Mouse (Mus musculus) thymus, postnatal 36 days (tissue): ENCODE results near the gene Gpr182.
A peak's percentile ranks its signal among the peaks of the same experiment; 100 is the strongest.
"Not testable (repeated sequence)": the region's sequence is repeated elsewhere in the genome, so short reads cannot be mapped to it uniquely, and the experiment has no call there.

Experiments used
- DNase-seq, 2 experiments: peaks; one replicate each; pipeline ENCODE4 v3.0.0; 2022; ENCODE audit warnings: mixed read lengths in 2 of 2

The Gpr182 gene

DNA sequence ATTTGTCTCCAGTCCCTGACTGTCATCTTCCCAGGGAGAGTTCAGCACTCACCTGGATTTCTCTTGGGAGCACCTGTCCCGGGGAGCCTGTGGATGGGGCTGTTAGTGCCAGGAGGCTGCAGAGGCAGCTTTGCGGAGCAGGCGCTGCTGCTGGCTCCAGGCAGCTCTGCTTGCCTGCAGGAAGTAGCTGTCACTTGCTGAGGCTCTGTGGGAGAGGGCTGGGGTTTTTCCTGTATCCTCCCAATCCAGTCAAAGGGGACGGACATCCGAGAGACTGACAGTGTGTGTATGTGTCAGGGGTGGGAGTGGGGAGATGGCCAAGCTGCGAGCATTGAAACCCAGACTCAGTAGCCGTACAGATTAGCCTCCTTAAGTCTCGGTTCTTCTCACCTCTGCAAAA, at the start of gene Gpr182:
Gene Gpr182, minus strand, starts transcription at position 185 of the 400 bp plus-strand sequence.
- DNase-seq, result no peak

DNA sequence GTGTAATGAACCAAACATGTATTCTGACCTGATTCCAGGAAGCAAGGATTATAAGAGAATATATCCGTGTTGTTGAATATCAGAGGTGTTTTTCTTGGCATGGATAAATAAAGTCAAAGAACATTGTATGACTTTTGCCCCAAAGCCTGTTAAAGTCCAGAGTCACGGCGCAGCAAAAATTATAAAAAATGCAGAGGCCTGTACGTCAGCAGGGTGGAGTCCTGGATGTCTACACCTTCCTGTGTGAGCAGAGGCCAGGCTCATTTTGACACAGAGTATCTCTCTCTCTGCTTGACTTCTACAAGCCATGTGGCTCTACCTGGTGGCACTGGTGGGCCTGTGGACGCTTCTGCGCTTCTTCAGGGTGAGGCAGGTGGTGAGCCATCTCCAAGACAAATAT, 49.4 kb upstream of the Gpr182 start, which contains the start of gene Rdh16:
Gene Rdh16, plus strand, starts transcription at position 262 of the 400 bp plus-strand sequence.
- DNase-seq, result no peak

- no peak for DNase-seq
Measured at GRCm38 (mm10) chr10:127799295-127799694, 47.8 kb upstream of the Gpr182 start.

GRCm38 (mm10) chr10:127785411-127785810, 33.9 kb upstream of the Gpr182 start:
- not testable (repeated sequence) for DNase-seq

DNA sequence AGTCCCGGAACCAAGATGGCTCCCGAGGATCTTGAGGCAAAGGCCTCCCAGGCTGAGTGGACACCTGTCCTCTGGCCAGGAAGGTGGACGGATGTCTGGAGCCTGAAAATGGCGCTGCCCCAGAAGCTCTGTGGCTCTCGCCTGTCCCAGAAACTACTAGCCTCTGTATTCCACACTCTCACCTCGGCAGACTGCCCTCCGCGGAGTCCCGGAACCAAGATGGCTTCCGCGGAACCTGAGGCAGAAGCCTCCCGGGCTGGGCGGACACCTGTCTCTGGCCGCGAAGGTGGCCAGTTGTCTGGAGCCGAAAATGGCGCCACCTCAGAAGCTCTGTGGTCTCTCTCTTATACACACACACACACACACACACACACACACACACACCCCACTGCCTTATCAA, 30.8 kb upstream of the Gpr182 start:
- DNase-seq, result not testable (repeated sequence)

- no peak for DNase-seq
Measured at GRCm38 (mm10) chr10:127776011-127776410, 24.5 kb upstream of the Gpr182 start, which contains the start of gene Rdh9. Gene Rdh9, plus strand, starts transcription at chr10:127776386.

DNA sequence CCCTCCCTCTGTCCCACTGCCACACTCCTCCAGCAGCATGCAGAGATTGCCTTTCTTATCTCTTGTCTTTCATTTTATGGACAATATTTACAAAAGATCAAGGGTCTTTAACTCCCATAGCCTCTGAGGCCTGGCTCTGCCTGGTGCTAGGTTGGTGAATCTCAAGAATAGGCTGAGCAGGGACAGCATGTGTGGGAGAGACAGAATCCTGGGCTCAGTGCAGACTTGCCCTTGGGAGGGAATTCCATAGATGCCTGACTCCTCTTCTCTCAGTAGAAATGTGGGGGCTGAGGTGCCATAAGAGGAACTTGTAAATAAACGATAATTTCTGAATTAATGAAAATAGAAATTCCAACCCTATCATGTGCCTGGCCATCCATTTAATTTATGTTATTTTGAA, 15.0 kb upstream of the Gpr182 start:
- no peak for DNase-seq

- DNase-seq, result no peak
Measured at GRCm38 (mm10) chr10:127763914-127764680, 12.6 kb upstream of the Gpr182 start.

DNA sequence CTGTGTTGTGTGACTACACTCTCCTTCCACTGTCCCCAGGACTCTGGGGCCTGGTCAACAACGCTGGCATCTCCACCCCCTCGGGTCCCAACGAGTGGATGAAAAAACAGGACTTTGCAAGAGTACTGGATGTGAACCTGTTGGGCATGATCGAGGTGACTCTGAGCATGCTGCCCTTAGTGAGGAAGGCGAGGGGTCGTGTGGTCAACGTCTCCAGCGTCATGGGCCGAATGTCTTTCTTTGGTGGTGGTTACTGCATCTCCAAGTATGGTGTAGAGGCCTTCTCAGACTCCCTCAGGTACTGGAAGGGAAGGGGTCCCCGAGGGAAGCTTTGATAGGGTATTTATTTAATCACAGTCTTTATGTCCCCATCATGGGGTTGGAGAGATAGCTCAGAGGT, 11.4 kb upstream of the Gpr182 start:
- DNase-seq, result not testable (repeated sequence)

GRCm38 (mm10) chr10:127759181-127760110, 7.9 kb upstream of the Gpr182 start, which contains the start of the genes Rdh1 and Rdh16f1:
Gene Rdh1, plus strand, starts transcription at chr10:127759721.
Gene Rdh16f1, plus strand, starts transcription at chr10:127759787.
- no peak for DNase-seq

DNA sequence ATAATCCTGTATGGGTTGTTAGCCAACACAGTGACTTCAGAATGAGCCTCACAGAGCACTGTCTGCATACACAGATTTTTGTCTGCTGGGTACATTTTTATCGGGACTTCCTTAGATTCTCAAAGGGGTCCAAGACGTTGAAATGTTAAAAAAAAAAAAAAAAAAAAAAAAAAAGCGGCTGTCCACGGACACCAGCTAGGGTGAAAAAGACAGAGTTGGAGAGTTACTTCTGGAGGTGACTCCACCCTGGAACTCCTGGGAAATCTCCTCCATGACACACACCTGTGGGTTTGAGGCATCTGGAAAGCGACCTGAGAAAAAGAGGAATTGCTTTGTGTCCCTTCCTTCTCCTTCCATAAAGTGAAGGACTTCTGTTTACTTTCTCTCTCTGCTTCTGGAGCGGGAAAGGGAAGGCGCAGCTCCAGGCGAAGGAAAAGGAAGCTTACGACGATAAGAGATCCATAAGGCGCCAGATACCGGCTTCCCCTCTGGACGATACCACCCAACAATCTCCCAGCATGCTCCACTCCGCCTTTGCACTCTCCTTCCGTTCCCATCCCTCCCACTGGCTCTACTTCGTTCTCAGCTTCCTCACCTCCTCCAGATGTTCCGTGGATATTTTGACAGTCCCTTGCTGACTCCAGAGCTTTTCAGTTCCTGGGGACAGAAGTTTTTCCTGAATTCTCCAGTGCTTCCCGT, 4.4 kb upstream of the Gpr182 start:
- DNase-seq, result no peak

GRCm38 (mm10) chr10:127755246-127755645, 3.7 kb upstream of the Gpr182 start:
- no peak for DNase-seq

GRCm38 (mm10) chr10:127754566-127755166, 3.1 kb upstream of the Gpr182 start:
- no peak for DNase-seq

DNA sequence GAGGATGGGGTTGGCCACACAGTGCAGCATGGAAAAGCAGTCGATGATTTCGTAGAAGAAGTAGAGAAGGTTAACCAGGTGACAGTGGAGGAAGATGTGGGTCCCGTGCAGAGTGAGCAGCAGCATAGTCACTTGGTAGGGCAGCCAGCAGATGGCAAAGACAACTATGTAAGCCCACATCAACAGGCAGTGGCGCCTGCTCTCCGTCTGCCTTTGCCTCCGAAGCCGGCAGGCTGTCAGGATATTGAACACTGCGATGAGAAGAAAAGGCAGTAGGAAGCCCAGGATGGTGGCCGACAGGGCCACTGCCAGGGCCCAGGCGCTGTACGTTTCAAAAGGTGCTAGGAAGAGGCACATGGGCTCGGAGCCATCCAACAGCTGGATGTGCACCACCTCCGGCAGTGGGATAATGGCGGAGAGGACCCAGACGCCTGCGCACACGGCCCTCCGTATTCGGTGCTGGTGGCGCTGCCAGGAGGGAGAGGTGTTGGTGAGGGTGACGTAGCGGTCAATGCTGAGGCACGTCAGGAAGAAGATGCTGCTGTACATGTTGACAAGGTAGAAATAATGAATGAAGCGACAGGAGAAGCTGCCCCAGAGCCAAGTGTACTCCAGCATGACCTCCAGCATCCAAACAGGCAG, 1.3 kb downstream of the Gpr182 start:
- DNase-seq, result no peak

DNA sequence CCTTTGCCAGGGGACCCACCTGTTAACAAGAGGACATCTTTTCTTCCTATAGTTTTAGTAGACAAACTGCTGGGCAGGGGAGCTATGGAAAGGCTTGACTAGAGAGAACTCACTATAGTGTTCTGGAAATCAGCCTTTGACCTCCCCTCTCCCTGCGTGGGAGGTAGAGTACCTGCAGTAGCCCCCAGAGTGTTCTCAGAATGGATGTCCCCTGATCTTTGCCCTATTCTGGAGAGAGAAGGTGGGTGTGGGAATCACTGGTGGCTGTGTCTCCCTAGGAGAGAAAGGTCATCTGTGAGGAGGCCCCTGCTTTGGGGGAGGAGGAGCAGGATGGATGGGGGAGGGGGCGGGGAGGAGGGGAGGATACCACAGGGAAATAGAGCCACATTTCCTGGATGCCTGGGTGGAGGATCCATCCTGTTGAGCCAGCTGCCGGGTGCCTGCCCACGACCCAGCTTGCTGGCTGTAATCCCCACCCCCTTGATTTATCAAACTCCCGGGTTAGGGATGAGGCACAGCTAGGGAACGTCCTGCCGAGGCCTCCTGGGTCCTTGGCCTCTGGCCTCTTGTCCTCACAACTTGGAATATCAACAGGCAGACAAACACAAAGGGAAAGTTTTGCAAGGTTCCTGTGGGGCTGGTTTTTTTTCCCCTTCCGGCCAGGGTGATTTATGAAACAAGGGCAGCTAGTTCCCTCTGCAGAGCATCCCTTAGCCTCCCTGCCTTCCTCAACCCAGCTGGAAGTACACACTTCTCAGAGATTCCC, 2.5 kb downstream of the Gpr182 start:
- no peak for DNase-seq

DNA sequence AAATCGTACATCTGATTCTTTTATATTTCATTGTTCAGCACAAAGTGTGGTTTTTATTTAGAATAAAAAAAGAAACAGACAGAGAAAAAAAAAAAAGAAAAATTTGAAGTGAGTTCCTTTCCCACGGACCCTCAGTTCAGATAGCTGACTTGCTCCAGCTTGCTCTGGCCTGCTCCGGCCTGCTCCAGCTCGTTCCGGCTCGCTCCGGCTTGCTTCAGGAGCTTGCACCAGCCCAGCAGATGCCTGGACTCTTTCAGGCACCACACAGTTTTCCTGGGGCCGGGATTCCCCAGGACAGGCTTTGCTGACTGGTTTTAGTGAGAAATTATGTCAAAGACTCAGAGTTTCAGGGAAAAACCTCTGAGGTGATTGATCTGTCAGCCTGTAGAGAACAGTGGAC, 4.3 kb downstream of the Gpr182 start:
- DNase-seq, result no peak

GRCm38 (mm10) chr10:127745886-127746285, 5.6 kb downstream of the Gpr182 start:
- no peak for DNase-seq

GRCm38 (mm10) chr10:127744661-127745060, 6.9 kb downstream of the Gpr182 start:
- DNase-seq, result peak; percentile 39 to 46

GRCm38 (mm10) chr10:127739661-127740161, 11.8 kb downstream of the Gpr182 start:
- peak in 1 of 2 experiments; percentile 52 for DNase-seq

GRCm38 (mm10) chr10:127739083-127739660, 12.4 kb downstream of the Gpr182 start, which contains the start of gene Zbtb39:
Gene Zbtb39, plus strand, starts transcription at chr10:127739538.
- peak; percentile 79 to 81 for DNase-seq
